Comparison of ENCODE assay signal across 32 mouse cellular contexts in genomic region chr1:122687080-122687479, GRCm38 (mm10).
"Had no signal": no experiment of that assay in that cellular context is flagged by ENCODE, and none has a peak within 500 bp of the region (broad histone marks: within the 10 kb centered on the region; RNA-seq: fewer than 3 reads in every experiment).

No protein-coding gene starts in this region.

- H3K4me1 ChIP-seq: limb, embryonic 10.5 days; limb, embryonic 12.5 days; limb, embryonic 13.5 days; limb, embryonic 15.5 days; liver, embryonic 12.5 days; liver, embryonic 13.5 days; liver, embryonic 15.5 days; lung, embryonic 15.5 days; megakaryocyte, embryonic 14.5 days; midbrain, embryonic 10.5 days; midbrain, embryonic 12.5 days; midbrain, embryonic 13.5 days; midbrain, embryonic 15.5 days; neural tube, embryonic 12.5 days had no signal

- H3K36me3 ChIP-seq: limb, embryonic 10.5 days; limb, embryonic 12.5 days; limb, embryonic 13.5 days; limb, embryonic 15.5 days; liver, embryonic 12.5 days; liver, embryonic 13.5 days; liver, embryonic 15.5 days; lung, embryonic 15.5 days; midbrain, embryonic 10.5 days; midbrain, embryonic 12.5 days; midbrain, embryonic 13.5 days; midbrain, embryonic 15.5 days; neural tube, embryonic 12.5 days had no signal

- H3K27ac ChIP-seq: limb, embryonic 10.5 days; limb, embryonic 12.5 days; limb, embryonic 13.5 days; limb, embryonic 15.5 days; liver, embryonic 12.5 days; liver, embryonic 13.5 days; liver, embryonic 14.5 days; liver, embryonic 15.5 days; lung, embryonic 15.5 days; macrophage; midbrain, embryonic 10.5 days; midbrain, embryonic 12.5 days; midbrain, embryonic 13.5 days; midbrain, embryonic 15.5 days; neural tube, embryonic 12.5 days had no signal

- H3K27me3 ChIP-seq: limb, embryonic 12.5 days; limb, embryonic 13.5 days; limb, embryonic 15.5 days; liver, embryonic 12.5 days; liver, embryonic 13.5 days; liver, embryonic 15.5 days; lung, embryonic 15.5 days; megakaryocyte, embryonic 14.5 days; midbrain, embryonic 12.5 days; midbrain, embryonic 13.5 days; midbrain, embryonic 15.5 days; neural tube, embryonic 12.5 days had no signal

- H3K9ac ChIP-seq: limb, embryonic 12.5 days; limb, embryonic 13.5 days; limb, embryonic 15.5 days; liver, embryonic 12.5 days; liver, embryonic 13.5 days; liver, embryonic 14.5 days; liver, embryonic 15.5 days; liver, postnatal 0 days; lung, embryonic 14.5 days; lung, embryonic 15.5 days; midbrain, embryonic 12.5 days; midbrain, embryonic 13.5 days; midbrain, embryonic 15.5 days; neural tube, embryonic 12.5 days had no signal

- ATAC-seq: liver, embryonic 12.5 days; liver, postnatal 0 days; lung, postnatal 0 days; midbrain, embryonic 13.5 days; midbrain, embryonic 15.5 days; midbrain, embryonic 16.5 days had no signal

- H3K4me2 ChIP-seq: limb, embryonic 12.5 days; limb, embryonic 13.5 days; limb, embryonic 15.5 days; liver, embryonic 11.5 days; liver, embryonic 12.5 days; liver, embryonic 13.5 days; liver, embryonic 15.5 days; lung, embryonic 14.5 days; lung, embryonic 15.5 days; midbrain, embryonic 11.5 days; midbrain, embryonic 12.5 days; midbrain, embryonic 13.5 days; midbrain, embryonic 15.5 days; neural tube, embryonic 12.5 days had no signal

- DNase-seq: left cerebral cortex, postnatal 4 days; liver; liver, embryonic 13.5 days; liver, postnatal 0 days; lung, adult 18-20 months; lung, adult 2 months; lung, embryonic 14.5 days; lung, postnatal 10 days; lung, postnatal 14 days; lung, postnatal 36 days; lung, postnatal 4 days; midbrain, embryonic 14.5 days had no signal

- H3K9me3 ChIP-seq: limb, embryonic 10.5 days; limb, embryonic 12.5 days; limb, embryonic 13.5 days; limb, embryonic 15.5 days; liver, embryonic 12.5 days; liver, embryonic 13.5 days; liver, embryonic 15.5 days; lung, embryonic 15.5 days; midbrain, embryonic 10.5 days; midbrain, embryonic 12.5 days; midbrain, embryonic 13.5 days; midbrain, embryonic 15.5 days; neural tube, embryonic 12.5 days had no signal

- H3K4me3 ChIP-seq: limb, embryonic 10.5 days; limb, embryonic 12.5 days; limb, embryonic 13.5 days; limb, embryonic 15.5 days; liver, embryonic 12.5 days; liver, embryonic 13.5 days; liver, embryonic 15.5 days; lung, embryonic 15.5 days; megakaryocyte, embryonic 14.5 days; midbrain, embryonic 10.5 days; midbrain, embryonic 12.5 days; midbrain, embryonic 13.5 days; midbrain, embryonic 15.5 days; myocyte; neural tube, embryonic 12.5 days had no signal
